Mouse (Mus musculus): ENCODE results near the gene Krt15.

DNA sequence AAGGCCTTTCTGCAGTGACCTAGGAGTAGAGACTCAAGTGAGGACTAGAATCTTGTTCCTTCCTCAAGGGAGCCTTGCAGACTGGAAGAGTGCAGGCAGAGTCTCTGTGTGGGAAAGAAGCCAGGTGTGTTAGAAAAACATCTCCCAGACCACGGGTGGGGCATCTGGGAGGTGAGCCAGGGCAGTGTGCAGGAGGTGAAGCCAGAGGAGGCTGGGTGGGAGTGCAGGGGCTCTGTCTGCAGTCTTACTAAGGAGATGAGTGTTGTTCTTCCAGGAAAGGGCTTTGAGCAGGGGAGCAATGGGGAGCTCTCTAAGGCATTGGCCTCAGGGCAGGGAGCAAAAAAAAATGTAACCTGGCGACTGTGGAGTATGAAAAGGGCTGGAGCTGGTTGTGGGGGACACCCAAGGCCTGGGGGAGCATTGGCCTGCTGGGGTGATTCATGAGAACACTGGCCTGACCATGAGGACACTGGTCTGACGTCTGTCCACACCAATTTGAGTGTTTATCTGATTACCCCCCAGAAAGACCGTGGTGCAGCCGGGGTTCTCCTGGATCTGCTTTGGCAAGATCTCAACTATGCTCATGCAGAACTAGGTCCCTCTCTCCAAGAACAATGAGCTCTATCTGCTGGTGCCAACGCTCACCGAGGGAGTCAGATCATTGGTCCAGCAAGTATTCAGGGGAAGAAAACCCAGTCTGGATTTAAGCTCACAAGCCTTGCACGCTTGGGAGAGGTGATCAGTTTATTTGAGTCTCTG lies 19.9 kb upstream of the Krt15 start:
- TF ChIP-seq CTCF (IDR thresholded peaks at IDR 0.05; ENCODE audit: borderline replicate concordance, extremely low read depth, insufficient read depth, insufficient read length) (no peak), POLR2A (IDR thresholded peaks at IDR 0.05; ENCODE audit: borderline replicate concordance, extremely low read depth, insufficient read depth, insufficient read length, poor library complexity, severe bottlenecking) (no peak)

Measured in brain, embryonic 14.5 days (tissue).